ENCODE assay signal across 19 mouse cellular contexts in genomic region chr4:132482956-132483608, GRCm38 (mm10). TPM values are rescaled to one million over a fixed set of nuclear protein-coding genes. Genes with fewer than 3 reads are reported as not detected.
A peak's percentile ranks its signal among the peaks of the same experiment; 100 is the strongest.
DNase-seq lines count a peak whose midpoint lies in the region; ATAC-seq and TF ChIP-seq lines count a peak whose summit lies in the region.
"Had no signal": no experiment of that assay in that cellular context is flagged by ENCODE, and none has a peak within 500 bp of the region (broad histone marks: within the 10 kb centered on the region; RNA-seq: fewer than 3 reads in every experiment).

No protein-coding gene starts in this region.

- peak; percentile 50 for DNase-seq in lung, postnatal 10 days
- DNase-seq in lung, postnatal 4 days: no peak
- peak; percentile 87 for DNase-seq in kidney, postnatal 14 days
- peak; percentile 71 for DNase-seq in stomach, postnatal 0 days (ENCODE audit: low spot score)
- no peak for DNase-seq in right cerebral cortex, postnatal 4 days
- DNase-seq in lung, adult 18-20 months: no peak
- DNase-seq in cerebellum, postnatal 10 days: no peak
- DNase-seq: gastrocnemius, postnatal 25 days; heart, postnatal 4 days; layer of hippocampus, adult 9-11 months; thymus, adult 2 months had no signal

- no peak overlapping the region for H3K9ac ChIP-seq in intestine, postnatal 0 days (ENCODE audit: low read depth, low read length)
- H3K9ac ChIP-seq in stomach, postnatal 0 days (ENCODE audit: low read length): no peak overlapping the region
- H3K9ac ChIP-seq: embryonic facial prominence, embryonic 13.5 days; heart, embryonic 12.5 days; liver, embryonic 14.5 days; midbrain, embryonic 12.5 days had no signal

- H3K27ac ChIP-seq in intestine, postnatal 0 days (ENCODE audit: low read depth, low read length): 0 out of 2 replicates have a peak overlapping the region, but pooled peaks have one; percentile 5
- H3K27ac ChIP-seq in stomach, postnatal 0 days (replicated peaks): no peak overlapping the region
- H3K27ac ChIP-seq: embryonic facial prominence, embryonic 13.5 days; forebrain, embryonic 10.5 days; liver, embryonic 14.5 days; macrophage; midbrain, embryonic 12.5 days had no signal

- TF ChIP-seq EP300 in stomach, postnatal 0 days (optimal IDR thresholded peaks at IDR 0.05): no peak

- H3K9me3 ChIP-seq in intestine, postnatal 0 days (ENCODE audit: control insufficient read depth): no peaks in the 10 kb centered on the region
- no peaks in the 10 kb centered on the region for H3K9me3 ChIP-seq in stomach, postnatal 0 days (ENCODE audit: control insufficient read depth, low read length)
- H3K9me3 ChIP-seq: embryonic facial prominence, embryonic 13.5 days; forebrain, embryonic 10.5 days; heart, embryonic 12.5 days; midbrain, embryonic 12.5 days had no signal

- H3K4me1 ChIP-seq in intestine, postnatal 0 days (replicated peaks; ENCODE audit: control insufficient read depth, insufficient read depth, low read length): peaks cover 6% of the 10 kb centered on the region; the same call in 1 of the 2 replicates
- H3K4me1 ChIP-seq in stomach, postnatal 0 days (replicated peaks; ENCODE audit: control insufficient read depth, insufficient read depth): no peaks in the 10 kb centered on the region
- H3K4me1 ChIP-seq: embryonic facial prominence, embryonic 13.5 days; heart, embryonic 12.5 days; midbrain, embryonic 12.5 days had no signal

- 57% methylated on average over 13 of the region's 13 CpGs for WGBS in intestine, postnatal 0 days
- 69% methylated on average over 13 of the region's 13 CpGs for WGBS in stomach, postnatal 0 days

- no peak for TF ChIP-seq CTCF in intestine, postnatal 0 days (IDR thresholded peaks at IDR 0.05; ENCODE audit: low read depth)
- TF ChIP-seq CTCF in stomach, postnatal 0 days (IDR thresholded peaks at IDR 0.05; ENCODE audit: low read depth): no peak

- ATAC-seq in intestine, postnatal 0 days: no peak
- ATAC-seq in stomach, postnatal 0 days (ENCODE audit: low FRiP score, low TSS enrichment): no peak

- no peaks in the 10 kb centered on the region for H3K27me3 ChIP-seq in intestine, postnatal 0 days (replicated peaks; ENCODE audit: control insufficient read depth, insufficient read depth, low read length)
- no peaks in the 10 kb centered on the region for H3K27me3 ChIP-seq in stomach, postnatal 0 days (ENCODE audit: control insufficient read depth, insufficient read depth, low read length)
- H3K27me3 ChIP-seq: embryonic facial prominence, embryonic 13.5 days; heart, embryonic 12.5 days; midbrain, embryonic 12.5 days had no signal

- H3K4me2 ChIP-seq in intestine, postnatal 0 days (replicated peaks; ENCODE audit: low read depth): no peak overlapping the region
- no peak overlapping the region for H3K4me2 ChIP-seq in stomach, postnatal 0 days (replicated peaks; ENCODE audit: low read depth)
- H3K4me2 ChIP-seq: embryonic facial prominence, embryonic 13.5 days; heart, embryonic 12.5 days; midbrain, embryonic 12.5 days had no signal

- H3K36me3 ChIP-seq in intestine, postnatal 0 days (ENCODE audit: control insufficient read depth, insufficient read depth): no peaks in the 10 kb centered on the region
- H3K36me3 ChIP-seq in stomach, postnatal 0 days (ENCODE audit: control insufficient read depth, insufficient read depth, low read length): no peaks in the 10 kb centered on the region
- H3K36me3 ChIP-seq: embryonic facial prominence, embryonic 13.5 days; forebrain, embryonic 10.5 days; heart, embryonic 12.5 days; midbrain, embryonic 12.5 days had no signal

- H3K4me3 ChIP-seq in intestine, postnatal 0 days (ENCODE audit: low read depth, low read length): no peak overlapping the region
- no peak overlapping the region for H3K4me3 ChIP-seq in stomach, postnatal 0 days (ENCODE audit: low read depth, low read length)
- H3K4me3 ChIP-seq: embryonic facial prominence, embryonic 13.5 days; forebrain, embryonic 10.5 days; heart, embryonic 12.5 days; midbrain, embryonic 12.5 days; myocyte had no signal

RNA-seq across cellular contexts. Expression of gene Med18, which starts 19.4 kb away (rescaled TPM):
- 8.8 and 9.5 TPM in 2 replicates for polyA plus RNA-seq in intestine, postnatal 0 days (2015; fragmentation: Nextera tagmentation; extraction: Ambion mirVana)
- polyA plus RNA-seq in stomach, postnatal 0 days (2015; fragmentation: Nextera tagmentation; extraction: Ambion mirVana): 12.2 and 13.6 TPM in 2 replicates

RNA-seq across cellular contexts. Expression of gene Sesn2, which starts 27.2 kb away (rescaled TPM):
- 17.2 and 18.0 TPM in 2 replicates for polyA plus RNA-seq in intestine, postnatal 0 days (2015; fragmentation: Nextera tagmentation; extraction: Ambion mirVana)
- polyA plus RNA-seq in stomach, postnatal 0 days (2015; fragmentation: Nextera tagmentation; extraction: Ambion mirVana): 7.6 and 8.2 TPM in 2 replicates

RNA-seq across cellular contexts. Expression of gene Atpif1, which starts 50.4 kb away (rescaled TPM):
- 1,746 and 1,835 TPM in 2 replicates for polyA plus RNA-seq in intestine, postnatal 0 days (2015; fragmentation: Nextera tagmentation; extraction: Ambion mirVana)
- 1,179 and 1,213 TPM in 2 replicates for polyA plus RNA-seq in stomach, postnatal 0 days (2015; fragmentation: Nextera tagmentation; extraction: Ambion mirVana)

RNA-seq across cellular contexts. Expression of gene Dnajc8, which starts 52.3 kb away (rescaled TPM):
- polyA plus RNA-seq in intestine, postnatal 0 days (2015; fragmentation: Nextera tagmentation; extraction: Ambion mirVana): 119 and 120 TPM in 2 replicates
- polyA plus RNA-seq in stomach, postnatal 0 days (2015; fragmentation: Nextera tagmentation; extraction: Ambion mirVana): 103 and 116 TPM in 2 replicates

Comparison
In these comparisons a context has a peak if more than half of its experiments do, and no peak if none do; other contexts are left out.
1. DNase-seq: peak in lung, postnatal 10 days (single experiment), kidney, postnatal 14 days (single experiment) and stomach, postnatal 0 days (single experiment); none in lung, postnatal 4 days (0 of 2), right cerebral cortex, postnatal 4 days (single experiment), lung, adult 18-20 months (0 of 2) and cerebellum, postnatal 10 days (0 of 2).